Mouse (Mus musculus): ENCODE measurements around the gene Gdpgp1. TPM values are rescaled to one million over a fixed set of nuclear protein-coding genes. Genes with fewer than 3 reads are reported as not detected.

Gene Gdpgp1
- polyA plus RNA-seq, 1 experiment = 3.0 TPM

GRCm38 (mm10) chr7:80195146-80195545 lies 37.5 kb upstream of the Gdpgp1 start:
- 86% methylated on average over 5 of the region's 5 CpGs for WGBS
- Histone ChIP-seq H3K36me3 (ENCODE audit: control insufficient read depth, insufficient read depth, low read length) (no peaks in the 10 kb centered on the region), H3K4me3 (ENCODE audit: extremely low read depth, insufficient read depth, insufficient read length) (no peak overlapping the region), H3K4me1 (ENCODE audit: control insufficient read depth, insufficient read depth, insufficient read length) (peaks cover 47% of the 10 kb centered on the region), H3K27me3 (ENCODE audit: control insufficient read depth, insufficient read depth, low read length) (no peaks in the 10 kb centered on the region), H3K27ac (ENCODE audit: insufficient read depth, low read length) (no peak overlapping the region)
- no peak for DNase-seq (ENCODE audit: low read depth in 1 of 2, low spot score in 2 of 2)
- TF ChIP-seq POLR2A (IDR thresholded peaks at IDR 0.05; ENCODE audit: low read depth, low read length) (no peak), CTCF (IDR thresholded peaks at IDR 0.05; ENCODE audit: extremely low read depth, insufficient read depth, insufficient read length, insufficient replicate concordance) (no peak)

DNA sequence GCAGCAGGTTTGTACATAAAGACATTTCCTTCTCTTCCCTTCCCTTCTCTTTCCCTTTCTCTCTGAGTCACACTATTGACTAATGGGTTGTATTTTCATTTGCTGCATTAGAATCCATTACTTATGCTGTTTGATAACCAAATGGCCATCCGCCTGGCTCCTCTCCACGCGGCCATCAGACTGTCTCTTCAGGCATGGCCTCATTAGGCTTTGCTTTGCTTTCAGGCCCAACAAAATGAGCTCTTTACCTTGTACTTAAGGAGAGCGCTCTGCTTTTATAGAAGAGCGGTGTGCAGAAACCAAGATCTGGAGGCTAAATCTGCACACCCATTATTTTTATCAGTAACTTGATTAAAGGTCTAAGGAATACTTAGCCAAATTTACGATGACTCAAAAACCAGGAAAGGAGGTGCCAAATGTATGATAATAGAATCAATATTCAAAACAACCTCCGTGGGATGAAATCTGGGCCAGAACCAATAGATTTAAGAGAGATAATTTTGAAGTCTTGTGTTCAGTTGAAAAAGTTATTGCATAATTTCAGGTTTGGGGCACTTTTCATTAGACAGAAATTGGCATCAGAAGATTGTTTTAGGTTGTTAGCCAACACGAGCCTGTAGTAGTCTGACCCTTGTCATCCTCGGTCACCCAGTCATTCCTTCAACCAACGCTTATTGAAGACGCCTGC lies 36.9 kb upstream of the Gdpgp1 start:
- Histone ChIP-seq H3K36me3 (ENCODE audit: control insufficient read depth, insufficient read depth, low read length) (no peaks in the 10 kb centered on the region), H3K4me1 (ENCODE audit: control insufficient read depth, insufficient read depth, insufficient read length) (peaks cover 52% of the 10 kb centered on the region), H3K4me3 (ENCODE audit: extremely low read depth, insufficient read depth, insufficient read length) (no peak overlapping the region), H3K27me3 (ENCODE audit: control insufficient read depth, insufficient read depth, low read length) (no peaks in the 10 kb centered on the region), H3K27ac (ENCODE audit: insufficient read depth, low read length) (no peak overlapping the region)
- 92% methylated on average over 10 of the region's 11 CpGs for WGBS
- no peak for DNase-seq (ENCODE audit: low read depth in 1 of 2, low spot score in 2 of 2)
- TF ChIP-seq CTCF (IDR thresholded peaks at IDR 0.05; ENCODE audit: extremely low read depth, insufficient read depth, insufficient read length, insufficient replicate concordance) = no peak
- no peak for TF ChIP-seq POLR2A (IDR thresholded peaks at IDR 0.05; ENCODE audit: low read depth, low read length)

GRCm38 (mm10) chr7:80197371-80197770 lies 35.3 kb upstream of the Gdpgp1 start:
- TF ChIP-seq POLR2A (IDR thresholded peaks at IDR 0.05; ENCODE audit: low read depth, low read length) (no peak), CTCF (IDR thresholded peaks at IDR 0.05; ENCODE audit: extremely low read depth, insufficient read depth, insufficient read length, insufficient replicate concordance) (no peak)
- Histone ChIP-seq H3K27me3 (ENCODE audit: control insufficient read depth, insufficient read depth, low read length) (no peaks in the 10 kb centered on the region), H3K36me3 (ENCODE audit: control insufficient read depth, insufficient read depth, low read length) (peaks cover 3% of the 10 kb centered on the region), H3K27ac (ENCODE audit: insufficient read depth, low read length) (peak overlapping the region; percentile 96), H3K4me1 (ENCODE audit: control insufficient read depth, insufficient read depth, insufficient read length) (peaks cover 47% of the 10 kb centered on the region), H3K4me3 (ENCODE audit: extremely low read depth, insufficient read depth, insufficient read length) (0 out of 2 replicates have a peak overlapping the region, but pooled peaks have one; percentile 91)
- DNase-seq (ENCODE audit: low read depth in 1 of 2, low spot score in 2 of 2) = peak in 1 of 2 experiments; percentile 68
- WGBS = 8% methylated on average over 4 of the region's 4 CpGs

DNA sequence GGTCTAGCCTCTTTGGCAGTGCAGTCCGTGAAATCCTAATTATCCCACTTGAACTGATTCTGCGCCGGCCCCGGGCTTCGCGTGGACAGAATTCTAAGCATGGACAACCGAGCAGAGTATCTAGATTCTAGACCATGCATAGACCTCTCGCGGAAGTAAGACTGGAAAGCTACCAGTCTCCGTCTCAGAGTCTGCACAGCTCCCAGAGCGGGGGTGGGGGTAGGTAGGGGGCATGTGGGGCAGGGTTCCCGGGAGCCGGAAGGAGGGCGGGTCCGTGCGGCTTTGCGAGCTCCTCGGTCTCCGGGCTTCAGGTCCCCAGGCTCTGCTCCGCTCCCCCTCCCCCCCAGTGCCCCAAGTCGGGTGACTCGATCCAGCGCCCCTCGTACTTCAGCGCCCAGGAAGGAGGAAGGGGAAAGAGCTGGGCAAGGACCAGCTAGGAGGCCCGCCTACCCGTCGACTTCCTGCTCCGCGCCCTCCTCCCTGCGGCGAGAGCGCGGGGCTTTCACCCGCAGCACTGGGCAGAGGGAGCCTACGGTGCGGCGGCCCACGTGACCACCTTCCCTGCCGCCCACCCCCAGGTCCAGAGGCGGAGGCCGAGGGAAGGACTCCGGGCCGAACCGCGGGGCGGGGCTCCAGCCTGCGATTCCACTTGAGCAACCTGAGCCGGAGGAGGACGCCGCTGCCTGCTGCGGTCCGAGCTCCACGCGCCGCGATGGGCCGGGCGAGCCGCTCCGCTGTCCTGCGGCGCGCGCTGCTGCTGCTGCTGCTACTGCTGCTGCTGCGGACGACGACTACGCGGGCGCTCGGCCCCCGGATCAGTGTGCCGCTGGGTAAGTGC lies 34.5 kb upstream of the Gdpgp1 start:
- under 1% methylated on average over 74 of the region's 74 CpGs for WGBS
- Histone ChIP-seq H3K27ac (ENCODE audit: insufficient read depth, low read length) (peak overlapping the region; percentile 96), H3K4me3 (ENCODE audit: extremely low read depth, insufficient read depth, insufficient read length) (peak overlapping the region; percentile 91), H3K4me1 (ENCODE audit: control insufficient read depth, insufficient read depth, insufficient read length) (peaks cover 53% of the 10 kb centered on the region), H3K36me3 (ENCODE audit: control insufficient read depth, insufficient read depth, low read length) (peaks cover 4% of the 10 kb centered on the region), H3K27me3 (ENCODE audit: control insufficient read depth, insufficient read depth, low read length) (no peaks in the 10 kb centered on the region)
- peak in 1 of 2 experiments; percentile 74 for DNase-seq (ENCODE audit: low read depth in 1 of 2, low spot score in 2 of 2)
- TF ChIP-seq CTCF (IDR thresholded peaks at IDR 0.05; ENCODE audit: extremely low read depth, insufficient read depth, insufficient read length, insufficient replicate concordance) = no peak
- TF ChIP-seq POLR2A (IDR thresholded peaks at IDR 0.05; ENCODE audit: low read depth, low read length) = peak; percentile 44

- peaks cover 4% of the 10 kb centered on the region for H3K36me3 ChIP-seq (ENCODE audit: control insufficient read depth, insufficient read depth, low read length)
- DNase-seq (ENCODE audit: low read depth in 1 of 2, low spot score in 2 of 2) = no peak
- 3% methylated on average over 11 of the region's 11 CpGs for WGBS
- H3K27ac ChIP-seq (ENCODE audit: insufficient read depth, low read length) = peak overlapping the region; percentile 96
- H3K4me1 ChIP-seq (ENCODE audit: control insufficient read depth, insufficient read depth, insufficient read length) = peaks cover 54% of the 10 kb centered on the region
- TF ChIP-seq POLR2A (IDR thresholded peaks at IDR 0.05; ENCODE audit: low read depth, low read length) = no peak
- TF ChIP-seq CTCF (IDR thresholded peaks at IDR 0.05; ENCODE audit: extremely low read depth, insufficient read depth, insufficient read length, insufficient replicate concordance) = no peak
- no peaks in the 10 kb centered on the region for H3K27me3 ChIP-seq (ENCODE audit: control insufficient read depth, insufficient read depth, low read length)
- H3K4me3 ChIP-seq (ENCODE audit: extremely low read depth, insufficient read depth, insufficient read length) = peak overlapping the region; percentile 91
Measured at GRCm38 (mm10) chr7:80198863-80199262, 33.8 kb upstream of the Gdpgp1 start.

DNA sequence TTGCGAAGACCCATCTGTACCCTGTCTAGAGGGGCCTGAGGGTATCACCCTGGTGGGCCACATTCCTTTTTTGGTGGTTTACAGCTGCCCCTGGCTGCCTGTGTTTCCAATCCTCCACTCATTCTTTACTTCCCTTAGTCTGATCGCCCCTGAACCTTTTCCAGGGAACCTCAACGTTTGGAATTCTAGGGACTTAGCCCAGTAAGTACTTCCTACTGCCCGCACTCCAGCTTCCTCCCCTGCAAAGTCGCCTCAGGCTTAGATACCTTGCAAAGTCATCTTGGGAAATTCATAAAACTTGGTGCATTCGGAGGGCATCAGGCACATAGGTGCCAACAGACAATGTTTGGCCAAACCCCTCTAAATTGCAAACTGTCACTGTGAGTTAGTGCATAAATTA lies 33.4 kb upstream of the Gdpgp1 start:
- Histone ChIP-seq H3K27me3 (ENCODE audit: control insufficient read depth, insufficient read depth, low read length) (no peaks in the 10 kb centered on the region), H3K4me1 (ENCODE audit: control insufficient read depth, insufficient read depth, insufficient read length) (peaks cover 53% of the 10 kb centered on the region), H3K27ac (ENCODE audit: insufficient read depth, low read length) (peak overlapping the region; percentile 96), H3K4me3 (ENCODE audit: extremely low read depth, insufficient read depth, insufficient read length) (peak overlapping the region; percentile 91), H3K36me3 (ENCODE audit: control insufficient read depth, insufficient read depth, low read length) (peaks cover 4% of the 10 kb centered on the region)
- WGBS = 18% methylated on average over 6 of the region's 6 CpGs
- DNase-seq (ENCODE audit: low read depth in 1 of 2, low spot score in 2 of 2) = no peak
- no peak for TF ChIP-seq CTCF (IDR thresholded peaks at IDR 0.05; ENCODE audit: extremely low read depth, insufficient read depth, insufficient read length, insufficient replicate concordance)
- no peak for TF ChIP-seq POLR2A (IDR thresholded peaks at IDR 0.05; ENCODE audit: low read depth, low read length)
